Mouse (Mus musculus): Measurements from ENCODE around the gene Mtmr3.

DNA sequence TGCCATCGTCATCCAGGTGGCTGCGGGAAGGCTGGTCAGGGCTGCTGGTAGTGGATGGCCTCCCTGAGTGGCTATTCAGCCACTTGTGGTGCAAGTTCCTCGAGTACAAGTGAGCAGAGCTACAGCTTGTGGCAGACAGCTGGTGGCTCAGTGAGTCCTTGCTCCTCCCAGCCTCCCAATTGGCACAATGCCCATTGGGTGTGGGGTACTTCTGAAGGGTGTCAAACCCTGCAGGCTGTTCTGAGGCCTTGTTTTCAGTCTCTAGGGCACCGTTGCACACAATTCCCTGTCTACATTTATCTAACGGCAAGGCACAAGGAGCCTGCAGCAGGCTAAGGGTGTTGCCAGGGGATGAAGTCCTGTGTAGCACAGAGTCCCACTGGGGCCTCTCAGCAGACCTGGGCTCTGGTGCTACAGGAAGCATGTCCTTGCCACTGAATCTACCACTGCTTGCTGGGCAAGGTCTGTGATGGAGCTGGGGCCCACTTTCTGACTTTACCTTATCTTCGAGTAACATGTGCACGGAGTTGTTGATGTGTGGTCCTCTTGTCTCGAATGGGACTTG, 107.2 kb downstream of the Mtmr3 start:
- no peak for TF ChIP-seq POLR2A (IDR thresholded peaks at IDR 0.05; ENCODE audit: extremely low read depth, insufficient read depth, low read length)
- no peak for TF ChIP-seq CTCF (IDR thresholded peaks at IDR 0.05; ENCODE audit: low read depth, low read length)

All from liver, adult 2 months (tissue).